Mouse (Mus musculus) heart, postnatal 0 days (tissue): Measurements from ENCODE around the gene Tgds.

Source experiments
- CTCF ChIP-seq: IDR thresholded peaks from 2 replicates; pipeline ENCODE4 v1.5.1; 2016; ENCODE audit warnings: antibody characterized with exemption, control low read depth, low read depth
- EP300 ChIP-seq: IDR thresholded peaks from 2 replicates; pipeline ENCODE4 v1.6.1; 2016; ENCODE audit warnings: antibody characterized with exemption, low read depth

DNA sequence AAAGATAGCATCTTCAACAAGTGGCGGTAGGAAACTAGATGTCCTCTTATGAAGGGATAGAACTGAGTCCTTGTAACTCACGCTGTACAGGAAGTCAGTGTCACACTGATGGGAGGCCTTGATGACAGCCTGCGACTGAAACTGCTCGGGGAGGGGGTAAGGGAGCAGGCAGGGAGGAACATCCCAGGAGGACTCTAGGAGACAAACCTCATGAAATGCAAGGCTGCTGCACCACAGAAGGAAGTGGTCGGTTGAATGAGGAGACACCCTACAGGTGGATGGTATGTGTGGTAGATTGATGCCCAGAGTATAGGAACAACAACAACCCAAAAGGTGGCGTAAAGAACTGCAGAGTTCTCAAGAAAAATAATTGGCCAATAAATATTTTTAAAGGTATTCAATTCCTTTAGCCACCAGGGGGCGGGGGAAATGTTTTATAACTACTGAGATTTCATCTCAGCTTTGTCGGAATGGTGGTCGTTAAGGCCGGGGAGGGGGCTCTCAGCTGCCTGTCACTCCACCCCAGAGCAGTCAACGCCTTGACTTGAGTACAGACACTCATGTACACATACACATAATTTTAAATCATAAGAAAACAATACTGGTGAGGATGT lies 41.1 kb upstream of the Tgds start:
- TF ChIP-seq CTCF (no peak), EP300 (no peak)
